Mouse (Mus musculus): Measurements from ENCODE around the gene Bckdhb.

Gene Bckdhb

DNA sequence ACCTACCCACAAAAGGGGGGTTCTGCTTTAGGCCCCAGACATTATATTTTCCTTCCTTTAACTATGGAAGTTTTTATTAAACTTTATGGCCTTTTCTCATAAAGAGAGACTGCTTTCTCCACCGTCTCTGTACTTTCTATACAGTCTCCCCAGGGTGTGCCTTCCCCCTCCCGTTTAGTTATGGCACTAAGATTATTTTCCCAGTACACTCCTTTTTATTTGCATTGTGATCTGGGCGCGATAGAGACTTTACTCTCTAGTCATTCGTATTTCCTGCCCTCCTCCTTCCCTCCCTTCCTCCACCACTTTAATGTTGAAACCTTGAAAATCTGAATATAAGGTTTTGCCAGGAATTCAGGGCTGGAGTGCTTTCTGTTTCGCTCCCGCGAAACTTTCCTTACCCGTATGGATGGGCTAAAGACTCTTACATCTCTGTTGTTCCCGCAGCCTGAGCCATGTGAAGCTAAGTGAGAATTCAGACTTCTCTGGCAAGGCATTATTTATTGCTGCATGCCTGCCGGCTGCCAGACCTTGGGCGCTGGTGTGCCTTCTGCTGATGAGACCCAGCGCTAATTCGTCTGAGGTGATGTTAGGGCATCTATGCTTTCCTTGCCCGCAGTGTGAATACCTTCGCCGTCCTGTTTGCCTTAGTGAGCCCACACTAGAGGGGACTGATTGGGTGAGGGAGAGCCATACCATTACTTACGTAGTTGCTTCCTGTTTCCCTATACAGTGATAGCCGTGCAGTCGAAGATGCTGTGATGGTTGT lies 182.3 kb downstream of the Bckdhb start:
- DNase-seq (ENCODE audit: low spot score), result no peak

DNA sequence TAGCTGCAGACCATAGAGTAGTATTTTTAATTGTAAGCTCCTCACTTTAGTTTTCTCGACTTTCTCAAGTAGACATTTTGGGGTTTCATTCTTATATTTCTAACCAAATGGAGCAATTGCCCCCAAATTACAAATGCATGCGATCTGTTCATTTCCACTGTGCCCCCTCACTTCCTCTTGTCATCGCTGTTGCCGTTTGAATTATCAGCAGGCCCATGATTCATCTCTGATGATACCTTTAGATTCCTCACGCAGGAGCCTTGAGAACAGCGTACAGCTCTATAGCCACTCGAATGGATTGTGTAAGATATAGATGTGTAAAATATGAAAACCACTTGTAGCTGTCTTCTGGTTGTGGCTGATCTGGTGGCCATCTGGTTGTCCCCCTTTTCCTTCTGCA lies 183.6 kb downstream of the Bckdhb start:
- DNase-seq (ENCODE audit: low spot score), result no peak

DNA sequence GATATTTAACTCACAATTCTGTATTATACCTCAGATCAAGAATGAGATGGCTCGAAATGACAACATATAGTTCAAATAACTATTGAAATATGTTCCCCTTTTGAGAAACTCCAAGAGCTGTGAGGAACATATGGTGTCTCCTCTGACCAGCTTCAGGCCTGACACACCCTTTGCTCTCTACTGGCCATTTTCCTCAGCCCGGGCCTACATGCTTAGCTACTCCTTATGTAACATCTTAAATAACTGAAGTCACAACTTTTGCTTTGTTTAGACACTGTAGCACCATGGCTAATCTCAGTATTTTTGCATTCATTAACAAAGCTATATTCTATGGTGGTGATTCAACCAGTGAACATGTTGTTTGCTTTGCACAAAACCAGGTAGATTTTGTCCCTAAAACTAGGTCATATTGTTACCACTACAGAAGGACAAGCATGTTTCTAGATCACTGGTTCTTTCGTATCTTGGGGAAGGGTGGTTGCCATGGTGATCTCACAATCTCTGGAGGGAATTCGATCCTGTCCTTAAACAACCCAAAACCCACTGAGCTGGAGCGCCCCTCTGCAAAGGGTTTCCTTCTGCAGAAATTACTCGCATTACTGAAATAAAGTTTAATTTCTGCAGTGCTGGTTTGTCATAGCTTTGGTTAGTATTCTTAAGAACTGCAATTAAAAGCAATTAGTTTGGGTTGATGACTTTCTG lies 185.0 kb downstream of the Bckdhb start:
- no peak for DNase-seq (ENCODE audit: low spot score)

DNA sequence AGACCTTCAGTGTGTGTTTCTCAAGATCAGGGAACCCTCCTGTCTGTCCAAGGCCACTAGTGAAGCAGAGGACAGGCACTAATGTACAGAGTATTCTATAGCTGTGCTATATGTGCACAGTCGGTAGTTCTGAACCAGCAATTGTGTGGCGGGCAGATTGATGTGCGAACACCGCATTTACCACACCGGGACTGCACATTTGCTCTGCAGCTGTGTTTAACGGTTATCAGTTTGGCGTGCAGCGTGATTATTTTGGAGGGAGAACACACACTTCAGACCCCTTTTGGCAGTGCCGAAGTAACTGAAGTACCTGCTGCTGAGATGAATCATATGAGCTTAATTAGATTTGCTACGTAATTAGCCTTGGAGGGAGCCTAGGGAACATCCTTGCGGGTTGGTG lies 185.7 kb downstream of the Bckdhb start:
- DNase-seq (ENCODE audit: low spot score), result no peak

DNA sequence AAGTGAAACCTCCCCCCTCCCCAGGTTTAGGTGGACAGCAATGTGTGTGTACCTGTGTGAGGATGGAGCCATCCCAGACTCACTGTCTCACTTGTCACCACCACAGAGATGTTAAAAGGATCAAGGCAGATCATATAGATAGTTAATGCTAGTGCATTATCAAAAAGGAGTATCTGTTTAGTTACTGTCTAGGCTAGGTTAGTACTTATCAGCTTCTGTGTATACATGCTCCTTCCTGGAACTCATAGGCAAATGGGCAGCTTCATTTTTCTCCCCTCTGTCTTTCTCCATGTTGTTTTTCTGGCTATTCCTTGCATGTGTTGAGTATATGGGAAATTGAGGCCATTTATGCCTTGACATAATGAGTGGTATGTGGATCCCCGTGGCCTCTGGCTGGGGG lies 187.4 kb downstream of the Bckdhb start:
- no peak for DNase-seq (ENCODE audit: low spot score)

DNA sequence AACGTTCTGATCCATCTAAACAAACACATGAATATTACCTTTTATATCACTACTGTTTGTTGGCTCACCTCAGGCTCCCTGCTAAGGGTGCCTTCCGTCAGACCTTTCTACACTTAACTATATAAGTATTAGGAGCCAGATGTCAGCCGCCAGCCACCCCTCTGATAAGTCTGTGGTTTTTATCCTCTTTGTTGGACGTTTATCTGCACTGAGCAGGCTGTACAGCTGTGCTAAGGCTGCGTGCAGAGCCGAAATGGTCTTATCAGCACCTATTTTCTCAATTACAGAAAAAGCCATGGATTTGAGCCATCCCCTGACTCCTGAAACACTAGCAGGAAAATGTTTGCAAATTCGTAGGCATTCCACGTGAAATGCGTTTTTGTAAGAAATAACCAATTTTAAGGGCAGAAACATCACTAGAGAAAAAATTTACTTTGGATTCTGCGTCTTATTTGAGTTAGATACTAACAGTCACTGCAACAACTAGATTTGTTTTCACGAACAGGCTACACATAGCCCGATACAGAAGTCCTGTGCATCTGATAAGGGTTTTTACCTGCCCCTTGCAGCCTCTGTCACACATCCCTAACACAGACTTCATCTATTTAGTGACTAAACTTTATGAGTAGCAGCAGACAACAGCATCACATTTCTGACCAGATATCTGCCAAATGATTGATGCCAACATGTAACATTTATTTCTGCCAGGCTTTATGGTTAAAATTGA lies 188.1 kb downstream of the Bckdhb start:
- no peak for DNase-seq (ENCODE audit: low spot score)

DNA sequence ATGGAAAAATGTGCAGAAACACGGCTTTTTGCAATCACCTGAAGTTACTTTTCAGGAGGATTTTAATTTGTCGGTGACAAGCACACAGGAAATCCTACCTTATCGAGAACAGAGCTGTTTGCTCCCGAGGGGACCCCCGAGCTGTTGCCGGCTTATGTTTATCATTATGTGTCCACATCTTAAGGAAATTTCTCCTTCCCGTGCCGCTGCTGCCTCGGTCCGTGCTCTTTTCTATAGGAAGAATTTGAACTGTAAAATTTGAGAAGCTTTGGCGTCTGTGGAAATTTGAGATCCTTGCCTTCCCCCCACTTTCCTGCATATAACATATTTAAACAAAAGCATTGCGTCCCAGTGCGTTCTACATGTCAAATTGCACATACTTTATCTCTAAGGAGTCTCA lies 189.3 kb downstream of the Bckdhb start:
- DNase-seq (ENCODE audit: low spot score), result no peak

DNA sequence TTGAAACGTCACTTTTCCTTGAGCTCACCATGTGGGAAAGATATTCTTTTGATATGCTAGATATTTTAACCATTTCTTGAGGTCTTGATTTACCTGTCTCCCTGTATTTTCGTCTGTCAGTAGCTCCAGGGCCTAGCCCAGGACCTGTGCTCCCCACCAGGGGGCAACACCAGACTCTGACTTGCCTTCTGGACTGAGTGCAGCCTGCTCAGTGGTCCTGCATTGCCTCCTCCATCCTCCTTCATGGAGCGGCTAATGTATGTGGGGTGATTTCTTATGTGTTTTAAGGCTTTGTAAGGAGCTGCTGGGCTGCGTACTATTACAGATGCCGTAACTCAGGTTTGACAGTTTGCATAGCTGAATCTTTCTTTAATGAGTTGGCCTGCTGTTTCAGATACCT lies 192.4 kb downstream of the Bckdhb start:
- DNase-seq (ENCODE audit: low spot score), result no peak

DNA sequence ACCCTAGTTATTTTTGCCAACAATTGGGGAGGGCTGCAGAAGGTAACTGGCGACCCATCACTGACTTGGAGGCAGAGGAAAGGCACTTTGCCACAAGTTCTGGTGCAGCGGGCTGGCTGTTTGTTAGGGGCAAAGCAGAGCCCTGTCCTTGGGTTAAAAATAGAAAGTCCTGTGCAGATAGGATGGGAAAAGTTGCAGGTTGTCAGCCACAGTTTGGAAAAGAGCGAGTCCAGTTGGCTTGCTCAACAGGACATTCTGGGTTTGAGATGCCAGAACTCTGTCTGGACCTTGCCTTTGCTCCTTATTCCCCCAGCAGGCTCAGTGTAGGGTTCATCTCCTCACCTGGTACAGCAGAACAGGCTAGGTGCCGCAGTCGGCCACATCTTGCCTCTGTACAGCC lies 200.1 kb downstream of the Bckdhb start:
- DNase-seq (ENCODE audit: low spot score), result no peak

DNA sequence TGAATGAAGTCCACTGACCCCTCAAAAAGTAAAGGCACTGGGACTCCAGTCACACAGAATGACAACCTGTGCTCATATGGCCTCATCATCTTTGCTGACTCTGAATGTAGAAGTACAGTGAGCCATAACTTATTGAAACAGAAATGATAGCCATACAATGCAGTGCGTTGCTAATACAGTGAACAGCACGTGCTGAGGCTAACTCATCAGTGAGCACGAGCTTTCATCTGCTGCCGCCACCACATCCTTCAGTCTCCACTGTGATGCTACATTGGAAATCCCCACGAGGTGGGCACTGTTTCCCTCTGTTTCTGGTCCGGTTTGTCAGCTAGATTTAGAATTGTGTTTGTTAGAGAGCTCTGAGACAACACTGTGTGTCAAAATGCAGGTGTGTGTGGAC lies 205.4 kb downstream of the Bckdhb start:
- DNase-seq (ENCODE audit: low spot score), result no peak

DNA sequence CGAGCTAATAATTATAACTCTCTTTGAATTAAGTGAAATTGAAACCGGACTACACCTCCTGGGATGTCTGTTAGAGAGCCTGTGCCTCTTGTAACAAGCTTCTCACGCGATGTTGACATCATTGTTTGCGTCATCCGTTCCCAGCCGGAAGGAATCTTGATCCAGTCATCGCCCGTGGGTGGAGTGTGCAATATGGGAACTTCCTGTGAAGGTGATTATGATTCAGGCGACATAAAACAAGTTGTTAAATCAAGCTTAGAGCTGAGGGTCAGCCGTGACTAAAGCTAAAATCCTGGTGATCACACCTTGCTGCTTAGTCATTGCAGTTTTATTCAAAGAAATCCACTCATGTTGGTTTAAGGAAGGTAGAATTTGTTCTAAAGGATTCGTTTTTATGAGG lies 210.1 kb downstream of the Bckdhb start:
- no peak for DNase-seq (ENCODE audit: low spot score)

DNA sequence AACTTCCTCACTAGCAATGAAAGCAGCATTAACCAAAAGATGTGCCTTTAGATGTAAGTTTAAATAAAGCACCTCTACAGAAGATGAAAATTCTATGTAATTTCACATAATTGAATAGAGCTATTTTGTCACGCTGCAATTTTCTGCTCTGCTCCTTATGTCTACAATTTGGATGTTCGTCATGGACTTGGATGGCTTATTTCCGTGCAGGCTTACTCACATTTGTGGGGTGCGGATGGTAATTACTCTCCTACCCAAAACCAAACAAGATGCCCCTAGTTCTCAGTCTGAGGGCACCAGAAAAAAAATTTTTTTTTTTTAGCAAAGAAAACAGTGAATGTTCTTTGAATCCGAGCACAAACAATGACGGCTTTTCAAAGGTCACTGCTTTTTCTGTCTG lies 212.2 kb downstream of the Bckdhb start:
- DNase-seq (ENCODE audit: low spot score), result no peak

DNA sequence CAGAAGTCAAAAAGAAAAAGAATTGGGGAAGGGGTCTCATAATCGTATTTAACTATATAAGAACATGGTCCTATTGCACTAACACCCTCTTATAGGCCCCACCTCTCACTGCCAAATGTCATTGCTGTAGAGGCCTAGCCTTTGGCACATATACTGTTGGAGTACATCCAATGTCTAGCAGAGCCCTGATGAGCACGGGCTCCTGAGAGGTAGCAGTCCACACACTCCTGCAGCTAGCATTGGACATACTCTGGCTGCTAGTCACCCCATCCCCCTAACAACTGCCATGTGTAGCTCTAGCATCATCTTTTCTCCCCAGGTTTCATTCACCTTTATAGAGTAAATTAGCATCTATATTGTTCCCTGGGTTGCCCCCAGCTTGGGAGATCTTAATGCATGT lies 223.2 kb downstream of the Bckdhb start:
- no peak for DNase-seq (ENCODE audit: low spot score)
